Mouse (Mus musculus): Measurements from ENCODE around the gene Naa35. TPM values are rescaled to one million over a fixed set of nuclear protein-coding genes. Genes with fewer than 3 reads are reported as not detected.
A peak's percentile ranks its signal among the peaks of the same experiment; 100 is the strongest.
"Not testable (repeated sequence)": the region's sequence is repeated elsewhere in the genome, so short reads cannot be mapped to it uniquely, and the experiment has no call there.

The Naa35 gene
- total RNA-seq, 2 experiments from 2014 or later, result 84.4 to 92.5 TPM

DNA sequence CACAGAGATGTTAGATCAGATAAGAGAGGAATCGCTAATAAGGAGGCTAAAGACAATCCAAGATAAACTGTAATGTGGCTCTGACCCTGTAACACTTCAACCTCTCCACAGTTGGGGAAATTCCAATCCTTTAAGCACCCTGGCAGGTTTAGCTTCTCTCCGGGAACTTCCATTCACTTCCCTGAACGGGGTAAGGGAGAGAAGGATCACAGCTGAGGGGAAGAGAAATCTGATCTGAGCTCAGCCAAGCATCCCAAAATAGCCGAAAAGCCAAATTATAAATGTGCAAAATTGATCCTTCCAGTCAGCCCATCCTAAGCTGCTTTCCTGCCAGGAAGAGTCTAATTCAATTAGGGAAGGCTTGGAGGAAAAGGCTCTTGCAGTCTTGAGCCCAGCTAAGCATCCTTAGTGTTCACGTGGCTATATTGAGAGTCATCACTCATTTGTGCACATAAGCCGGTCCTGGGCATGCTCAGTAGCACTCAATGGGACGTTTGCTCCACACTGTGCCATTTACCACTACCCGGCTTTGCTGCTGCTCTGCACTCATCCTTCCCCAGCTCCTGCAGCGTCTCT lies 19.0 kb upstream of the Naa35 start:
- no peak for DNase-seq
- intact Hi-C loops (cut with DNase I), result no loop called here

DNA sequence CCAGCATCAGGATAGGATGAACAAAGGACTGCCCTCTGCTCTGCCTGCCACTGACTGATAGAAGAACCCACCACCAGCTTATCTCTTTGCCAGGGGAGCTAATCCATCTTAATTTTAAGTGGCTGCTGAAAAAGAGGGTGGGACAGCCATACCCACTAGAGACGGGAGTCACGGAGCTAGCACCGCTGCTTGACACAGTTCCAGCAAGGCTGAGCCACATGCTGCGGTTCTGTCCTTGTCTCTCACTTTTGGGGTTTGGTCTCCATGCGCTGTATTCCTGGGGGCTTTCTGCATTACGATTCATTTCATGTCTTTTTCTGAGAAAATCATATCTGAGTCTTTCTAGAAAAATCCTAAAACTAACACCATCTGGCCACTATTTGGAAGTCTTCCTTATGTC lies 14.0 kb upstream of the Naa35 start:
- DNase-seq, result no peak
- intact Hi-C loops (cut with DNase I), result no loop called here

DNA sequence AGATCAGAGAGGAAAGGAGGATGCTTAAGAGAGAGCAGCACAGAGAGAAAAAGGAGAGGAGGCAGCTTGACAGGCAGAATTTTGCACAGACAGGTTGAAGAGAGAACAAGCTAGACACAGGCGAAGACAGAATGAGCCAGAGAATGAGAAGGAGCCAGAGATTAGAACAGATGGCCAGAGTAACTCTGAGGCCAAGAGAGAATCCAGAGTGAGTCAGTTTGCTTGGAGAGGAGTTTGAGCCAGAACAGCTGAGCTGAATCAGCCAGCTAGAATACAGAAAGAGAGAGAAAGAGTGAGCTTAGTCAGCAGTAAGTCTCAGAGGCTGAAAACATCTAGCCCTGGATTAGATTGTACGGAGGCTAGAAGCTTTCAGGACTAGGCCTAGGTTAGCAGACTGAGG lies 12.5 kb upstream of the Naa35 start:
- intact Hi-C loops (cut with DNase I), result no loop called here
- DNase-seq, result peak; percentile 7 to 38

DNA sequence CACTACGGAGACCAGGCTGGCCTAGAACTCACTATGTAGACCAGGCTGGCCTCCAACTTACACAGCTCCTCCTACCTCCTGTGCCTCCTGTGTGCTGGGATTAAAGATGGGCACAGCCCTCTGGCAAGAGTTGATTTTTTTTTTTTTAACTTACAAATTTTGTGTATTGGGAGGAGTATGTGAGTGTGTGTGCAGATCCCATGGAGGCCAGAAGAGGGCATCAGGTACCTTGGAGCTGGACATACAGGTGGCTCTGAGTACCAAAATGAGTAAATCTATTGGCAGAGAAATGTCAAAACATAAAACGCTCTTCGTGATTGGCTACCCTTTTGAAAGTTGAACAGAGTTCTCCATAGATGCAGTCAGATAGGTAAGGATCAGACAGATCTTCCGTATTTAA lies 4.1 kb upstream of the Naa35 start:
- intact Hi-C loops (cut with DNase I), result loop anchor here (5.0 kb wide), 1 partner anchor 34 kb away; no protein-coding TSS in a partner anchor
- DNase-seq, result no peak

DNA sequence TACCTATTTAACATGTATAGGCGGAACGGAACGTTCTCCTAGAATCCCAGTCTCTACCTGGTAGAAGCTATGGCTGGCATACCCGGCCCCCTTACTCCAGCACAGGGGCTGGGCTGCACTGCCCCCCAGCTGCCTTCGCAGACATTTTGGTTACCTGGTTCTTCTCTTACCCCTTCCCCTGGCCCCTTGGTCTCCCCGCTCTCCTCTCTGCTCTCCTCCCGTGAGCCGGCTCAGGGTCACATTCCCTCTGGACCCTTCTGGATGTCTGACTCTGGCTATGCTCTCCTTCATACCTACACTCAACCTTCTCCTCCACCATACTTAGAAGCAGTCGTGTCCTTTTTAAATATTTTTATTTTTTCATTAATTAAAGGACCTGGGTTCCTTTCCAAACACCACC lies 578 bp upstream of the Naa35 start:
- intact Hi-C loops (cut with DNase I), result loop anchor here (5.0 kb wide), 1 partner anchor 37 kb away; no protein-coding TSS in a partner anchor
- DNase-seq, result peak; percentile 35 to 41

DNA sequence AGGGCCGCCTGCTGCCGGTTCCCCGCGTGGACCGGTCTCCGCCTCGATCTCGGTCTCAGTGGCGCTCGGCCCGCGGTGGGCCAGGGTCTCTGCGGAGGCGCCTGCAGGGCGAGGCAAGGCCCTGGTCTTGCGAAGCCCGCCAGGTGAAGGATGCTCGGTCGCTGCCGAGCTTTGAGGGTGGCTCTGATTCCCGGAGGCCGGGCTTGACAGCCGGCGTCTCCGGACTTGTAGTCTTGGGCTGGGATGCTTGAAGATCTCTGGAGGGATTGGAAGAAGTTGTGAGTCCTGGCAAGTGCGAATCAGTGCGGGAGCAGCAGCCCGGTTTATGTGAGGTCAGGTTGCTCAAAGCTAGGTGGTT lies 568 bp downstream of the Naa35 start:
- intact Hi-C loops (cut with DNase I), result loop anchor here (5.0 kb wide), 1 partner anchor 68 kb away; no protein-coding TSS in a partner anchor
- no peak for DNase-seq

DNA sequence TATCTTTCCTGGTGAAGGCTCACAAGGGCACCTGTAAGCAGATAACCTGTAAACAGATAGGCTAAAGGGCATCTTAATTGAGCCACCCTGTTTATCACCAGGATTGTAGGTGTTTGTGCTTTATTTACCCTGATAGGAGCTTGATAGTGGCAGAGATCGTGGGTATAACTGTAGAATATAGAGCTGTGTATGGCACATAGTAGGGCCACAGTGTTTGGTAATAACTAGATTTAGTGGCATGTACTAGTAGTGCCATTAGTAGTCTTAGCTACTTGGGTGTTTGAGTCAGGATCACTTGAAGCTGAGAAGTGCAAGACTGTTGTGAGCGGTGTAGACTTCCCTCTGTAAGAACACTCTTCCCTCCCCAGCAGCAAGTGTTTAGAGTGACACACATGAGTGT lies 2.1 kb downstream of the Naa35 start:
- intact Hi-C loops (cut with DNase I), result loop anchor here (5.0 kb wide), 1 partner anchor 70 kb away; no protein-coding TSS in a partner anchor

DNA sequence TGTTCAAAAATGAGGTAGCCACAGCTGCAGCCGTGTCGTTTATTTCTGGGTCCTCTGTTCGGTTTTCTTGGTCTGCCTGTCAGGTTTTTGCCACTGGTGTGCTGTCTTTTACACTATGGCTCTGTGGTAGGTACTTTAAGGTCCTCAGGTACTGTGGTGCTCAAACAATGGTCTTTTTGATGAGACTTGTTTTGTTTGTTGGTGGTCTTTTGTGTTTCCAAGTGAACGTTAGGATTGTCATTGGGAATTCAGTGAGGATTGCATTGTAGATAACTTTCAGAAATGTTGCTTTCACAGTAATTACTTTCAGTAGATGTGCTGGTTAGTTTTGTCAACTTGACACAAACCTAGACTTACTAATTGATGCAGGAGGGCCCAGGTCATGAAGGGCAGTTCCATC lies 4.6 kb downstream of the Naa35 start:
- DNase-seq, result no peak
- intact Hi-C loops (cut with DNase I), result loop anchor here (5.0 kb wide), 1 partner anchor 72 kb away; no protein-coding TSS in a partner anchor

More for the DNA sequence above, 2.1 kb downstream of the Naa35 start:
- no peak for DNase-seq

DNA sequence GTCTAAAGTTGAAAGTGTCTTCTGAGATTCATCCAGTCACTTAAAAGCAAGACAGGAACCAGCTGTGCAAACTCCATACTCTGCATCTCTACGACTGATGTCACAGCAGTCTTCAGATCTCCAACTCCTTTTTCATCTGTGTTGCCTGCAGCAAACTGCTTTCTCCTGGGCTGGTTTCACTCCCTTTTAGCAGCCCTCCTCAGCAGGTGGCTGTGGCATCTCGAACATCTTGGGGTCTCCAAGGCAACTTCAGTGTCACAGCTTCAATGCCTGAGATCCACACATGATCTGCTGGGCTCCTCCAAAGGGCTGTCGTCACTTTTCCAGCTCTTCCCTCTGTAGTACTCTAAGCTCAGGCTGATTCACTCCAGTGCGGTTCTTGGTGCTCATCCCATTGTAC lies 5.6 kb downstream of the Naa35 start:
- intact Hi-C loops (cut with DNase I), result no loop called here
- no peak for DNase-seq

DNA sequence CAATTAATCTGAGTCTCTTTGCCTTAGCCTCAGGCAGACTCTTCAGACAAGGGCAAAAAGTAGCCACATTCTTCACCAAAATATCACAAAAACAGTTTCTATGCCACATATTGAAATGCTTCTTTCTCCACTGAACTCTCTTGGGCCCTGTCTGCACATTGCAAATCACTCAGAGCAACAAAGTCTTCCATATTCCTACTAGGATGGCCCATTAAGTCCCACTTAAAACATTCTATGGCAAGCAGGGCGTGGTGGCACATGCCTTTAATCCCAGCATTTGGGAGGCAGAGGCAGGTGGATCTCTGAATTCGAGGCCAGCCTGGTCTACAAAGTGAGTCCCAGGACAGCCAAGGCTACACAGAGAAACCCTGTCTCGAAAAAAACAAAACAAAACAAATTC lies 7.0 kb downstream of the Naa35 start:
- DNase-seq; intact Hi-C loops (cut with DNase I): not testable (repeated sequence)

DNA sequence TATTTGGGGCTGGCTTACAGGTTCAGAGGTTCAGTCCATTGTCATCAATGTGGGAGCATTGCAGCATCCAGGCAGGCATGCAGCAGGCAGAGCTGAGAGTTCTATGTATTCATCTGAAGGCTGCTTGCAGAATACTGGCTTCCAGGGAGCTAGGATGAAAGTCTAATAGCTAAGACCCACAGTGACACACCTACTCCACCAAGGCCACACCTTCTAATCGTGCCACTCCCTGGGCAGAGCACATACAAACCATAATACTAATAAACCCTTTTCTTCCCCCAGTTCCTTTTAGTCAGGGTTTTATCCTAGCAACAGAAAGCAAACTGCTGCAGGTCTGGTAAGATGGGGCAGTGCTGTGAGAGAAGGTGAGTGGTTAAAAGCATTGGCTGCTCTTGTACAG lies 7.6 kb downstream of the Naa35 start:
- intact Hi-C loops (cut with DNase I), result no loop called here
- no peak for DNase-seq

DNA sequence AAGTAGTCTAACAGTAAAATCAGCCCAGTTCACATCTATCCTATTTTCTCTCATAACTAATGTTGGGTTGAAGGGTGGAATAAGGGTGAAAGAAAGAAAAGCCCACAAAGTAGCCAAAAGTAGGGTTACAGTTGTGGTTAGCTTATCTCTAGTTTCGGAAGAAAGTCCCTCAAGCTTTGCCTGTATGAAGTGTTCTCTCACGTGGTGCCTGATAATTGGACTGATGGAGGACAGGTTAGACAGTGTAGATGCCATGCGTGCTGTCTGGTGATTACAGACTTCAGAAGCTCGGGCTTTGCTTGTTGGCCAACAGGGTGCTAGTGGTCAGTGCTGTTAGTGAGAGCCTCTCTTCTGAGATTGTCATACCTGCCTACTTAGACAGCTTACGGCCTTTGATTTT lies 18.0 kb downstream of the Naa35 start:
- intact Hi-C loops (cut with DNase I), result no loop called here
- no peak for DNase-seq

DNA sequence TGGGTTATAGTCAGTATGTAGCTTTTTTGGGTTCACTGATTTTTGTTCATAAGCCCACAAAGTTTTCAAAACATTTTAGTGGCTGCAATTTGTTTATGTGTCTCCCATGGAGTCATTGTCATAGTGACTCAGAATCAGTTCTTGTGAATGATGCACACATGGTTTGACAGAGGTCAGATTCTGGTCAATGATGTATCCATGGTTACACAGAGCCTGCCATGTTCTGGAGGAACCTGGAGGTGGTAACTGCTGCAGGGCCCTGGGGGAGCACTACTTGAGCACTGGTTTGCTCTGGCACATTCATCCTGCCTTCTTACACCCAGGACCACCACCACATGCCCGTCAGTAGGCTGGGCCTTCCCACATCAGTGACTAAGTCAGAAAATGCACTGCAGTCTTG lies 19.5 kb downstream of the Naa35 start:
- intact Hi-C loops (cut with DNase I), result no loop called here

DNA sequence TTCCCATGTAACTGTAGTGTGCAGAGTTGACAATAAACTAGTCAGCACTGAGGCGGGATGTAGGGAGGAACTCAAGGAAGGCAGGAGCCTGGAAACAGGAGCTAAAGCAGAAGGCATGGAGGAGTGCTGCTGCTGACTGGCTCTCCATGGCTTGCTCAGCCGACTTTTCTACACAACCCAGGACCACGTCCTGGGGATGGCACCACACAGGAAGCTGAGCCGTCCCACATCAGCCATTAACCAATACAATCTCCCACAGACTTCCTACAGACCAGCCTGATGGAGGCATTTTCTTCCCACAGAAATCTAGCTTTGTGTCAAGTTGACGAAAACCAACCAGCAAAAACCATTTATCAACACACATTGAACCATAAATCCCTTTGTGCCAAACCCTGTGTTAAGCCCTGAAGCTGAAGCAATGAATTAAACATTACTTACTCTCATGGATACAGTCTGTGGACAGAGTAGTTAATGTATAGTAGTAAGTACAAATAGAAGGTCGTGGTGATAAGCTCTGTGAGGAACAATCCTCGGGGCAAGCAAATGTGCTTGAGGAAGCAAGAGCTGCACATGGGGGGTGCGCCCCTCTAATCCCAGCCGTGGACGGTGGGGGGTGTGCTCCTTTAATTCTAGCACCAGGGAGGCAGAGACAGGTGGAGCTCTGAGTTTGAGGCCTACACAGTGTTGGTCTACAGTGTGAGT lies 20.3 kb downstream of the Naa35 start:
- no peak for DNase-seq
- intact Hi-C loops (cut with DNase I), result no loop called here

More for the DNA sequence above, 19.5 kb downstream of the Naa35 start:
- DNase-seq, result no peak

DNA sequence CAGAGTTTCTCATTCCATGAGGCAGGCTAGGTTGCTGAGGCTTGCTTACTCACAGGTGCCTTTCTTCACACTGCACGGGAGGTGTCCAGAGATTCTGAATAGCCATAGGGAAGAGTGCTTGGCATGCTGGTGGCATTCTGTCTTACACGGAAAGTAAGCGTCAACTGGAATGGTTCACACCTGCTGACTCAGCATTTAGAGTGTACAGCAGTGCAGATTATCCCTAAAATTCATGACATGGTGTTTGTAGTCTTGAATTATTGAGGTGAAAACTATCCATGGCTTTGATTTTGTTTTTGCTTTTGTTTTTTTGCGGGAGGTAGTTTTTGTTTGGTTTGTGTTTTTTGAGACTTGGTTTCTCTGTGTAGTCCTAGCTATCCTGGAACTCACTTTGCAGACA lies 24.8 kb downstream of the Naa35 start:
- intact Hi-C loops (cut with DNase I), result no loop called here

DNA sequence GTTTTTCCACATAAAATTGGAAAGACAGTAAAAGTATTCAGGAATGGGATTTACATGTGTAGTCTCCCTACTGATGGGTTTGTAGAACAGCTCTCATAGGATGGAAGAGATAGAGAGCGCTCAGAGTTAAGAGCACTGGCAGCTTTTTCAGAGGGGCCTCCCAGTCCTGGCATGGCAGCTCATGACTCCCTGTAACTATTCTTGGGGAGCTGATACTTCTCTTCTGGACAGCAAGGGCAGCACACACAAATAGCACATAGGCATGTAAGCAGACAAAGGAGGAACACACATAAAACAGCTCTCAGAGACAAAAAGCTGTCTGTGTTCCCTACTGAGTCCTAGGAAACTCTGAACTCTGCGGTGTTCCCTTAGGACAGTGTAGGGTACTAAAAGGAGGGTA lies 25.4 kb downstream of the Naa35 start:
- no peak for DNase-seq
- intact Hi-C loops (cut with DNase I), result no loop called here

More for the DNA sequence above, 24.8 kb downstream of the Naa35 start:
- no peak for DNase-seq

DNA sequence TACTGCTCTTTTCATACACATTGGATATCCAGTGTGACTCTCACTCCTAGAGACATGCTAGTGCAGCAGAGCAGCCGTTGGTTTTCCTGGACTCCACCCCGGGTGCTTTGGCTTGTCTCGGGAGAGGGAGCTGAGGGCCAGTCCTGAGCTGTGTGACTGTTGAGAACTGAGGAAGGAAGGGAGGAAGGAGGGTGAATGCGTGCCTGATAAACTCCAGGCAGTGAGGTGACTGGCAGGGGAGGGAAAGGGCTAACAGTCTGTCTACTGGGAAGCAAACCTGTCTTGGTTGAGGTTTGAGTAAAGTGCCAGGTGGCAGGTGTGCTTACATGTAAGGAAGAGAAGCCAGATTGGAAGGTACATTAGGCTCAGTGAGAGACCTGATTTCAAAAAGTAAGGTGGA lies 28.8 kb downstream of the Naa35 start:
- no peak for DNase-seq
- intact Hi-C loops (cut with DNase I), result no loop called here

DNA sequence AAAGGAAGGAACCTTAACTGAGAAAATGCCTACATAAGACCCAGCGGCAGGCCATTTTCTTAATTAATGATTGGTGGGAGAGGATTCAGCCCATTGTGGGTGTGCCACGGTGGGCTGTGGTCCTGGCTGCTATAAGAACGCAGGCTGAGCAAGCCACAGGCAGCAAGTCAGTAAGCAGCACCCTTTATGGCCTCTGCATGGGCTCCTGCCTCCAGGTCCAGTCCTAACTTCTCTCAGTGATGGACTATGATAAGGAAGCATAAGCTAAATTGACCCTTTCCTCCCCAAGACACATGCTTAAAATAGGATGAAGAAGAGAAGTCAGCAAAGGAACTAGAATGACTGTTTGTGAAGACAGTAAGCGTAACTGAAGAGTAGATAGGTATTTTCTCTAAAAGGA lies 30.1 kb downstream of the Naa35 start:
- intact Hi-C loops (cut with DNase I), result no loop called here
- DNase-seq, result no peak

DNA sequence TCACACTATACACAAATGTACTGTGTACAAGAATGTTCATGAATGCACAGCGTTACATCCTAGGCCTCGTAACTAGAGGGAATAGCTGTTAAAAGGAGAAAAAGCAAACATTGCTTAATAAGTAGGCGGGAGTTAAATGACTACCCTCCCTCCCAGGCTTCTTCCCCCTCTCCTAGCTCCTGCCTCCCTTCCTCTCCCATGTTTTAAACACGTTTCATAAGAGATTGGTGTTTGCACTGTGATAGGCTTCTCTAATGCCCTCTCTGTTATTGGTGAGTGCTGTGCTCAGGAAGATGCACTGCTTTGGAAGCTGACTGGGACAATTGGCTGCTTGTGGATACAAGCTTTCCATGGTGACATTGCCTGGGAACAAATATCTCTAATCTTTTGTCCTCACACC lies 30.5 kb downstream of the Naa35 start:
- intact Hi-C loops (cut with DNase I), result no loop called here
- no peak for DNase-seq

DNA sequence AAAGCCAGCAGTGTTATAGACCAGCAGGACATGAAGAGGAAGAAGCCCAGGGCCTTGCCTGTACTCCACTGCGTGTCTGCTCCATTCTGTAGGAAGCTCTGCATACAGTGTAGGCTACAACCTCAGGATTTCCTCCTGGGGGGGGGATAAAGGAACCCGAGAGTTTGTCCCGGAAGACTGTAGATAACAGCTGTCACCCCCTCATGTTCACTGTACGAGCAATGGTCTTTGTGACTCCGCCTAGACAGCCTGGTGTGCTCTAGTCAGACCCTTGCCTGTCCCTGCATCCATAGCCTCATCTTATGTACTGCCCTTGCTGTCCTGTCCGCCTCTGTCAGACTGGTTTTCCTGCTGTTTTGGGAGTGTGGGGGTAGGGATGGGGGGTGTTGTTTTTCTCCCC lies 33.4 kb downstream of the Naa35 start:
- DNase-seq, result no peak
- intact Hi-C loops (cut with DNase I), result no loop called here

DNA sequence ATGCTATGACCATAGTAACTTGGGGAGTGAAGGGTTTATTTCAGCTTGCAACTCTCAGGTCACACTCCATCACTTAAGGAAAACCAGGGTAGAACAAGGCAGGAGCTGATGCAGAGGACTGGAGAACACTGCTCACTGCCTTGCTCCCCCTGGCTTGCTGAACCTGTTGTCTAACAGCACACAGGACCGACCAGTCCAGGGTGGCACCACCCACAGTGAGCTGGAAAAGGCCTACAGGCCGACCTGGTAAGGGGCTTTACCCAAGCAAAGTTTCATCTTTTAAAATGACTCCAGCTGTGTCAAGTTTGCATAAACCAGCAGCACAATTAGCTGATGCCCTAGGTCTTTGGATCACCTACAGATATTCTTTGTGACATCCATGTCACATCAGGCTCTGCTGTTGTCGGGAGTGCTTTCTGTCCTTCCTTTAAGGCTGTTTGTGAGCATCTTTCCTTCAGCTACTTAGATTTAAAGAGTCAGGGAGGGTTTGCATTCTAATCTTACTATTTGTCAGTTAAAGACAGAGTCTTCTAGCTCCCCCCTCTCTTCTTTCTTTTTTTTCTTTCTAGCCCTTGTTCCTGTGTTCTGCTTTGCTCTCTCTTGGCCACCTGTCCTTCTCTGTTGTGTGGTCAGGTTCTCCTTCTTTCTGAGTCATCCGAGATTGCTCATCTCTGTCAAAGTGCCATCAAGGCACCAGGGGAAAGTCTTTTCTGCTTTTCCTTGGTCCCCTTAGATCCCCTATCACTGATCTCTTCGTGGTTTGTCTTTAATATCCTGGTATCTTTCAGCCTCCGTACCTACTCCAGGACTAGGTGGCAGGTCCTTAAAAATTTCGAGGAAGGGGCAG lies 36.8 kb downstream of the Naa35 start:
- DNase-seq, result no peak
- intact Hi-C loops (cut with DNase I), result no loop called here
